Mouse (Mus musculus) bone marrow macrophage, adult 2 months (primary cell): ENCODE results near the gene Zdhhc20.
"Not testable (repeated sequence)": the region's sequence is repeated elsewhere in the genome, so short reads cannot be mapped to it uniquely, and the experiment has no call there.

Source experiments
- CTCF ChIP-seq: IDR thresholded peaks from 2 replicates; pipeline ENCODE4 v1.5.1; 2012; ENCODE audit warnings: low read depth, mild to moderate bottlenecking, low read length, moderate library complexity
- POLR2A ChIP-seq: IDR thresholded peaks from 2 replicates; pipeline ENCODE4 v1.6.1; 2012; ENCODE audit warnings: mild to moderate bottlenecking, low read depth, low read length, borderline replicate concordance

DNA sequence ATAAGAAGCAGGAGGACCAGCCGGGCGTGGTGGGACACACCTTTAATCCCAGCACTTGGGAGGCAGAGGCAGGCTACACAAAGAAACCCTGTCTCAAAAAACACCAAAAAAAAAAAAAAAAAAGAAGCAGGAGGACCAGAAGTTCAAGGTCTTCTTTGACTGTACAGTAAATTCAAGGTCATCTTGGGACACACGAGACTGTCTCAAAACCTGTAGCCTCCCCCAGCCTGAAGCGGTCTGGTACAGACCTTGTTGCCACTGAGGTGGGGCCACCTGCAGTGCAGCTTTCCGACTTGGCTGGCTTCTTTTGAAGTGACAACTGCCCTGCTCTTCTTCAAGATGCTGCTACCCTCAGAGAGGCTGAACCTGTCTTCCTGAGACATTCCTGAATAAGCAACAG lies 42.0 kb downstream of the Zdhhc20 start:
- TF ChIP-seq POLR2A, CTCF: not testable (repeated sequence)
